Mouse (Mus musculus): ENCODE results near the gene Rnf38. TPM values are rescaled to one million over a fixed set of nuclear protein-coding genes. Genes with fewer than 3 reads are reported as not detected.

Rnf38 gene
- polyA plus RNA-seq (2012), result 27.7 and 27.8 TPM in 2 replicates

GRCm38 (mm10) chr4:44233713-44234003 lies at the start of gene Rnf38:
Rnf38 (minus strand) TSS chr4:44233789.

GRCm38 (mm10) chr4:44083945-44084344 lies 149.6 kb downstream of the Rnf38 start, which contains the start of gene Gne:
Gne (minus strand) TSS chr4:44084177.

Other genes with a start within 250 kb of the Rnf38 start
- 466 and 477 TPM in 2 replicates for gene Clta, start 229.3 kb downstream of the Rnf38 start, polyA plus RNA-seq (2012)
- 41.3 and 46.5 TPM in 2 replicates for gene Gne, start 149.6 kb downstream of the Rnf38 start, polyA plus RNA-seq (2012)
- 0.45 and 0.56 TPM in 2 replicates for gene Melk, start 67.1 kb upstream of the Rnf38 start, polyA plus RNA-seq (2012)